Mouse (Mus musculus) retina, adult 2 months (tissue): ENCODE results near the gene Cacna1i.

ENCODE experiments used
- DNase-seq: peaks from one replicate; pipeline ENCODE4 v3.0.0-alpha.2; 2012; ENCODE audit warnings: low read depth, low spot score

Gene Cacna1i

DNA sequence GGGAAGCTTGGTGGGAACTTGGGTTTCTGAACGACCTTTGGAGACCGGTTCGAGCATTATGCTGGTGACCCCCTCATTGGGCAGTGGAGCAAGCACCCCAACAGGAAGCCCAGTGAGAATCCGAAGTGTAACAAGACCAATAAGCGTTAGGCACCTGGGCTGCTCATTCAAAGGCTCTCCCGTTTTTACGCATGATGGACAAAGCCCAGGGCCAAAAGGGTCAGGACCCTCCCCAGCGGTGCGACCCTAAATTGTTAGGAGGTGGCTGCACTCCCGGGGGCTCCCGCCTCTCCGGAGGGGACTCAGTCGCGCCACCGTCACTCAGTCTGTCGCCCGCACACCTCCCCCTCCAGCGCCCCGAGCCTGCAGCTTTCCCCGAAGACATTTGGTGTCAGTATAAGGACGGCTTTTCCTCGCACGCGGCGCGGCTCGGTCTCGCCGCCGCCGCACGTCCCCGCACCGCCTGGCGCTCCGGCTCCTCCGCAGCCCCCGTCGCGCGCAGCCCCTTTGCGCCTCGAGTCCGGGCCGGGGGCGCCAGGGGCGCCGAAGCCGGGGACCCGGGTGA lies at the start of gene Cacna1i:
Gene Cacna1i, plus strand, starts transcription at position 388 of the 565 bp plus-strand sequence.
- DNase-seq: no peak

DNA sequence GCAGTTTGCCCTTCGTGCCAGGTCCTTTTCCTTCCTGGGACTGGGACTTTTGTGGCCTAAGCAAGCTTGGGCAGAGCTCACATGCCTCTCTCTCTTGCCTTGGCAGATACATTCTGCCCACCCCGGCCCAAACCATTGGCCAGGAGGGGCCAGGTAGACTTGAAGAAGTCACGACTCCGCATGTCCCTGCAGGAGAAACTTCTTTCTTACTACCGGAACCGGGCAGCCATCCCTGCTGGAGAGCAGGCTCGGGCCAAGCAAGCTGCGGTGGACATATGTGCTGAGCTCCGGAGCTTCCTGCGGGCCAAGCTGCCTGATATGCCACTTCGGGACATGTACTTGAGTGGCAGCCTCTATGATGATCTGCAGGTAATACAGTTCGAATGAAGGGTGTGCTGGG lies 38.9 kb upstream of the Cacna1i start:
- no peak for DNase-seq

DNA sequence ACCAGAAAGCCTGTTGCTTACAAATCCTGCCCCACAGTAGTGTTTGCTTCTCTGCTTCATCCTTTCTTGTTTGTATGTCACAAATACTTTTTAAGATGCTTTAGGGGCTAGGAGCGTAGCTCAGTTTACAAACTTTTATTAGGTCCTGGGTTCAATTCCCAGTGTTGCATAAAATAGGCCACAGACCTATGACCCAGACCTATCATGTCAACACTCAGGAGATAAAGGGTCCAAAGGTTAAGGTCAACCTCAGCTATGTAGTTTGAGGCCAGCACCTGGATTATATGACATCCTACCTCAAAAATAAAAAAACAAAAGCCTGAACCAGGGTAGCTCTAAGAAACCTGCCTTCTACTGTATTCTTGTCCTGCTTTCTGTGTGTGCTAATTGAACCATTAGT lies 38.4 kb upstream of the Cacna1i start:
- DNase-seq: no peak

DNA sequence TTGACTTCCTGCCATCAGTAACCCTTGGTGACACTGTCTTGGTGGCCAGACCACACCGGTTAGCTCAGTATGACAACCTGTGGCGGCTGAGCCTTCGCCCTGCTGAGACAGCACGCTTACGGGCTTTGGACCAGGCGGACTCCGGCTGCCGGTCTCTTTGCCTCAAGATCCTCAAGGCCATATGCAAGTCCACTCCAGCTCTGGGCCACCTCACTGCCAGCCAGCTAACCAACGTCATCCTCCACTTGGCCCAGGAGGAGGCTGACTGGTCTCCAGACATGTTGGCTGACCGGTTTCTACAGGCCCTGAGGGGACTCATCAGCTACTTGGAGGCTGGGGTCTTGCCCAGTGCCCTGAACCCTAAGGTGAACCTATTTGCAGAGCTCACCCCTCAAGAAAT lies 37.4 kb upstream of the Cacna1i start:
- no peak for DNase-seq

DNA sequence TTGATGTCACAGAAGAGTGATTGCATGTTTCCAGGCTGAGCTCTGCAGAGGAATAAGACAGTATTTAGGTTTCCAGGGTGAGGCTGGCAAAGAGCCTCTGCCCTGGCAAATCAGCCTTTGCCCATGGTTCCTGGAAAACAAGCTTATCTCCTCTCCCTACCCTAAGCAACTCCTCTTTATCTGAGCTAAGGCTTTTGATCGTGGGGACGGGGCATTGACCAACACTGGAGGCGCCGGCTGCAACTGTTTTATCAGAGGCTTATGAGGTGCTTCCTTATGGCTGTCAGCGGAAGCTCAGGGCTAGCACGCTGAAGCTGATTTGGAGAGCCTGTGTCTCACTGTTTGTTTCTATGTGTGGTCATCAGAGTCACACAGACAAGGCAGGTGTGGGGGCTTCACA lies 36.5 kb upstream of the Cacna1i start:
- DNase-seq: no peak

DNA sequence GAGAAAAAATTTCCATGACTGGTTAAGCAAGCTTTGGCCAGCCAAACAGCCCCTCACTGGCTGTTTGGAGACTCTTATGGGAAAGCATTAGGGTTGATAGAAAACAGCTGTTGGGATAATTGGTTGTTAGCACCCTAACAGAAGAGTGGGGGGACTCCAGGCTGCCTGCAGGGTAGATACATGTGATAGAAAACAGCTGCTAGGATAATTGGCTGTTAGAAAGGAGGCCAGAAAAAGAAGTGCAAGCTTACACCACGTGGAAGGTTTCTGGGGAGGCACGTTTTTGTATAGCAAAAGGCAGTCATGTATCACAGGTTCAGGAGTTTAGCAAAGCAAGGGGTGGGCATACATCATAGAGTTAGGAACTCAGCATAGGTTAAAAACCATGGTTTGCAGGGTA lies 33.5 kb upstream of the Cacna1i start:
- no peak for DNase-seq

DNA sequence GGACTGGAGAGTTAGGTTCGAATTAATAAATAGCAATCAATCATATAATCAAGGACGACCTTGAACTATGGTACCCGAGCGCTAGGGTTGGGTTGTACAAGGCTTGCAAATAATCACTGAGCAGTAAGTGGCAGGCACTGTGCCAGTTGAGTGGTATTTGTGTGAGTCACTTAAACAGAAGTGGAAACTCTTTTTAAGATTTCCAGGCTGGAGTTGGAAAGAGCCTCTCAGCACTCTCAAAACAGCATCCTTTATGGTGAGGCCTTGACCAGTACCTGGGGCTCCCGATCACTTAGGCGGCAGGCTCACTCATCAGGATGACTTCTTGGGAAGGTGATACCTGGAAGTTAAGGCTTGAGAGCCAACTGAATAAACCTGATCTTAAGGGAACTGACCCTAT lies 32.8 kb upstream of the Cacna1i start:
- DNase-seq: no peak

DNA sequence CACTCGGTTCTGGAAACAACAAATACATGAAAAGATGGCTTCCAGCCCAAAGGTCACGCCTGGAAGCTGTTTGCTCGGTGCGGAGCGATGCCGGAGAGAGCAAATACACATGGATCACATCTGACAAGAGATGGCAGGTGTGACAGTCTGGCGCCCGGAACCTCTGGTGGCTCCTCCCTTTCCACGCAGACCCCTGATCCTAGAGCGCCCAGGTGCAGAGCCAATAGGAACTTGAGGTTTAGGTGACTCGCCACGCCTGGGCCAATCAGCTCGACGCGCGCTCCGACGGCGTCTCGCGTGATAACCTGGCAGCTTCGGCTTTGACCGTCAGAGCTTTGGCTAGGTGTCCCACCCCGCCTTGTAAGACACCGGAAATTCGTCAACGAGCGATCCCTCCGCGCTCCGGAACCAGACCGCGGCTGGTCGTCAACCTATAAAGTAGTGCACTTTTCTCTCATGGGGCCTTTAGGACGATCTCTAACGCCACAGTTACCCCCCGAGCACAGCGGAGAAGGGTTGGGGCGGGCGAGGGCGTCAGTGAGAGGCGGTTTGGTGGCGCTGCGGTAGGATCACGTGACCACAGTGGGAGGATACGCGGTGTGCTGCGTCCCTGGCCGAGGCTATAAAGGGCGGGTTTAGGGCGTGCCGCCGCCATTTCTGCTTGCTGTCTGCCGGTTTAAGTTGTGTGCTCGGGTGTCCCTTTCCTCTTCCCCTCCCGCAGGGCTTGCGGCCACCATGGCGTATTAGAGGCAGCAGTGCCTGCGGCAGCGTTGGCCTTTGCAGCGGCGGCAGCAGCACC lies 32.0 kb upstream of the Cacna1i start, which contains the start of gene Atf4:
Gene Atf4, plus strand, starts transcription at position 338 of the 799 bp plus-strand sequence.
- DNase-seq: peak; percentile 99

DNA sequence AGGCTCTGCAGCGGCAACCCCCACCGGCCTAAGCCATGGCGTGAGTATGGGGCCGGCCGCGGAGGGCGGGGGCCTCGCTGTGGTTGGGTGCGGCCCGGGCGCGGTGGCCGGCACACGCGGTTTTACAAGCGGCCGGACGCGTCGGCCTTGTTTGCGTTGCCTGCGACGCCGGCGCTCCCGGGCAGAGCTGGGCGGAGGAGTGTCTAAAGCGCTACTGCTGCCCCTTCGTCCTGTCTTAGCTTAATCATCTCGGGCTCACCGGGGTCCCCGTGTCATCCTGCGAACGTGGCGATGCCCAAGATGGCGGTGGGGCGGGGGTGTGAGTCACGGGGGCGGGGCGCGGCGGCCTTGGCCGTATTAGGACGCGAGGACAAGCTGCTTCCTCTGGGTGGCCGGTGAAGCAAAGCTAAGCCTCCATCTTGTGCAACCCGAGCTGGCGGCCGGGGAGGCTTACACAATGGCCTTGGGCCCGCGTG lies 31.4 kb upstream of the Cacna1i start:
- peak; percentile 79 for DNase-seq

DNA sequence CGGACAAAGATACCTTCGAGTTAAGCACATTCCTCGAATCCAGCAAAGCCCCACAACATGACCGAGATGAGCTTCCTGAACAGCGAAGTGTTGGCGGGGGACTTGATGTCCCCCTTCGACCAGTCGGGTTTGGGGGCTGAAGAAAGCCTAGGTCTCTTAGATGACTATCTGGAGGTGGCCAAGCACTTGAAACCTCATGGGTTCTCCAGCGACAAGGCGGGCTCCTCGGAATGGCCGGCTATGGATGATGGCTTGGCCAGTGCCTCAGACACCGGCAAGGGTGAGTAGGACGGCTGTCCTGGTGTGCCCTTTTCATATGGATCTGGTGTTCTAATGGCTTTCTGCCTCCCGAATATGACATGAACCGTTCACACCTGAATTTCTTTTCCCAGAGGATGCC lies 30.8 kb upstream of the Cacna1i start:
- DNase-seq: no peak

DNA sequence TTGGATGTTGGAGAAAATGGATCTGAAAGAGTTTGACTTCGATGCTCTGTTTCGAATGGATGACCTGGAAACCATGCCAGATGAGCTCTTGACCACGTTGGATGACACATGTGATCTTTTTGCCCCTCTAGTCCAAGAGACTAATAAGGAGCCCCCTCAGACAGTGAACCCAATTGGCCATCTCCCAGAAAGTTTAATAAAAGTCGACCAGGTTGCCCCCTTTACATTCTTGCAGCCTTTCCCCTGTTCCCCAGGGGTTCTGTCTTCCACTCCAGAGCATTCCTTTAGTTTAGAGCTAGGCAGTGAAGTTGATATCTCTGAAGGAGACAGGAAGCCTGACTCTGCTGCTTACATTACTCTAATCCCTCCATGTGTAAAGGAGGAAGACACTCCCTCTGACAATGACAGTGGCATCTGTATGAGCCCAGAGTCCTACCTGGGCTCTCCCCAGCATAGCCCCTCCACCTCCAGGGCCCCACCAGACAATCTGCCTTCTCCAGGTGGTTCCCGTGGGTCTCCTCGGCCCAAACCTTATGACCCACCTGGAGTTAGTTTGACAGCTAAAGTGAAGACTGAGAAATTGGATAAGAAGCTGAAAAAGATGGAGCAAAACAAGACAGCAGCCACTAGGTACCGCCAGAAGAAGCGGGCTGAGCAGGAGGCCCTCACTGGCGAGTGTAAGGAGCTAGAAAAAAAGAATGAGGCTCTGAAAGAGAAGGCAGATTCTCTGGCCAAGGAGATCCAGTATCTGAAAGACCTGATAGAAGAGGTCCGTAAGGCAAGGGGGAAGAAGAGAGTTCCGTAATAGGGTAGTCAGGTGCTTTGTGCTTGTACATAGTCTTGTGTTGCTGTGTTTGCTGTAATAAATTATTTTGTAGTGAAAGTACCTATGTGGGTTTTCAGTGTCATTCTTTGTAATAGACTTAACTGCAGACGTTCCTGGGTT lies 30.1 kb upstream of the Cacna1i start:
- DNase-seq: no peak

DNA sequence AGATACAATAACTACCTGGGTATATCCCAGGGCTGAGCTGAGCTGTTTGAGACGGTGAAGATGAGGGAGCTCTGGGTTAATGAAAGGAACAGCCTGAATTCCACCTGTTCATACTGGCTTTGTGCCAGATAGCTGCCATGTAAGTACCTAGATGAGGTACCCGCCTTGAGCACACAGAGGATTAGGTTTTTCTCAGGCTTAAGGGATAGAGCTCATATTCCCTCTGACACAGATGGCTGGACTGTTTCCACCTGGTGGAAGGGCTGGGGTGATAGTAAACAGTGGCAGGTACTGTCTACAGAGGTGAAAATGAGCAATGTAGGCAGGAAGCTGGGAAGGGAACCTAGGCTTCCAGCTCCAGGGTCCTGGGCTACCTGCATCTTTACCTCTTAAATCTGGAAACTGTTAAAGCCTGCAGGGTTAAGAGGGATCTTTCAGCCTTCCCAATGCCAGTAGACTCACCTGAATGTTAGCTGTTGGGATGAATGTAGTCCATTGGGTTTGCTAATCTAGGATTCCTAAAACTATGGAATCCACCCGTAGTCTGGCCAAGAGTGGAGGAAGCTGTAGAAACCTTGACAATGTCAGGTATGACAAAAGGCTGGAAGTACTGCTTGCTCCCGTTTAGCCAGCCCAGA lies 29.3 kb upstream of the Cacna1i start:
- DNase-seq: peak; percentile 68

DNA sequence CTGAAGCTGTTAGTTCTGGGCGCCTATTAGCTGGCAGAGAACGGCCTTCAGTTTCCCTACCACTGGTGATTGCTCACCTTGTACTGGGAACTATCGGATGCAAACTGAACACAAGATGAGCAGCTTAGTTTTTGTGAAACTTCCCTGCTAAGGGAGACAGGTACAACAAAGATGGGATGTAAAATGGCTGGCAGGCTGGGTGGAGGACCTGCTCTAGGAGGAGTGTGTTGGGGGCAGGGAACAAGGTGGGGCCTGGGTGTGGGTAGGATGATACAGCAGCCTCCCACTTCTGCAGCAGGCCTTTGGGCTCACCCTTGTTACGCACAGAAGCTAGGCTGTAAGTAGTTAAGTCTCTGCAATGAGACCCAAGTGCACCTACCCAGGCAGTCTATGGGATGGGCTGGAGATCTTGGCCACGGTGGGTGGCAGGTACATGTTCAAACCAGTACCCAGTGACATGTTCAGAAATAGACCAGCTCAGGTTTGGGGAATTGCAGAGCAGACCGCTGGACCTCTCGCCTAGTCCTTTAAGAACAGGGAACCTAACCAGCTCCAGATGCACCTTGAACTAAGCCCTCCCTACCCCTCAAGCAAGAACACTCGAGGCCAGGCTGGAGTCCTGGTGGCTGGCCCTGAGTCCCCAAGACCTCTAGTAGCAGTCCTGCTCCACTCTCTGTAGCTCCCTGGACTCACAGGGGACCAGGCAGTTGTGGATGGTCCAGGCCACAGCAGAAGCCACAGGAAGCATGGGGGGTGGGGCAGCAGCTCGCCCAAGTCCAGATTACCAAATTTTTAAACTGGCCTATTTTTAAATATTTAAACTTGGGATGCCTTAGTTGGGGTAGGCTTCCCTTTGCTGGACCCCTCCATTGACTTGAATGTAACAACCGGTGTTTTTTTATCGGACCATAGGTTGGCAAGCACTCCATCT lies 28.5 kb upstream of the Cacna1i start:
- DNase-seq: no peak

DNA sequence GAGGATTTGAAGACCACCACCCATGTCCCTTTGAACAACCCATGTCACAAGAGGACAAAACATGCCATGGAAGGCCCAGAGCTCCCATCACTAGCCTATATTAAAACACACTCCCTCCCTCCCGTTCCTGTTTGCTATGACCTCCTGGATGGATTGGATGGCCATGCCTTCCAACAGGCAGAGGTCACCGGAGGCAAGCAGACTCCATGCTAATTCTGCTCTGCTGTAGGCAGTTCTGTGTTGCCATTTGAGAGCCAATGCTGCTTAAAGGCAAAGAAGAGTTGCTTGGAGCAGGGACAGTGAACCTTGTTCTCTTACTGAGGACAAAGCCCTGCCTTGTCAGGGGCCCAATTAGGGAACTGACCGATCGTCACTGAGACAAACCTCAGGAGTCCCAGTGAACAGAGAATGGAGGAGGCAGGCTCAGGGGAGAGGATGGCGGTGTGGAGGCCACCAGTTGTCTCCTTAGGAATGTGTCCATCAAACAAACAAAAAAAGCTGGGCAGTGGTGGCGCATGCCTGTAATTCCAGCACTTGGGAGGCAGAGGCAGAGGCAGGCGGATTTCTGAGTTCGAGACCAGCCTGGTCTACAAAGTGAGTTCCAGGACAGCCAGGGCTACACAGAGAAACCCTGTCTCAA lies 27.5 kb upstream of the Cacna1i start:
- no peak for DNase-seq

DNA sequence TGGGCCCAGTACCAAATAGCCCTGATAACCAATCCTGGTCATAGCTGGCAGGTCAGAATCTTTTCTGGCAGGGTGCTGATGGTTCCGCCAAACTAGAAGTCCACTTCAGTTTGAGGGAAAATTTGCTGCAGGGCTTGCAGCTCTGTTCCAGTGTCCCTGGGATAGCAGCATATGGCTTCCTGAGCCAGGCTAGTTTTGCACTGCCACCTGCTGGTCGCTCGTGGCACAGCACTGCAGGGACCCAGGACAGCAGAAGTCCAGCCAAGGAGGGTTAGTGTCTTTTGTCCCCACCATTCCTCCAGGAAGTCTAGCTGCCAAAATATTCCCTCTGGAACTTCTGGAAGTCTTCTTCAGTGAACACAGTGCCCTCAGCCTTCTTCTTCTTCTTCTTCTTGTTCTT lies 26.4 kb upstream of the Cacna1i start:
- peak; percentile 55 for DNase-seq

DNA sequence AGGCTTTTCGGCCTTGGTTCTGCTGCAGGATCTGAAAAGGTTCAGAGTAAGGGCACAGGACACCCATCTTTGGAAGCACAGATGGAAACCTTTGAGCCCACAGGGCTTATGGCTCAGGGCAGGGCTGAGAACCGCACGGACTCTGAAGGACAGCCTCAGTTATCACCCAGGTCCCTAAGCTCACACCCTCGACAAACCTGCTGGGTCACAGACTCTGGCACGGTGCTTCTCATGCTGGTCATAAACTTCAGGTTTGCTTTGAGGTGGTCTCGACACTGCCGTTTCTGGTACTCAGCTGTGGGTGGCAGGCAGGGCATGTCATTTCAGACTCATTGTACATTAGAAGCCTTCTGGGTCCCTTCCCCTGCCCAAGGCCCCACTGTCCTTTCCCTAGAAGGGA lies 25.9 kb upstream of the Cacna1i start:
- DNase-seq: no peak

DNA sequence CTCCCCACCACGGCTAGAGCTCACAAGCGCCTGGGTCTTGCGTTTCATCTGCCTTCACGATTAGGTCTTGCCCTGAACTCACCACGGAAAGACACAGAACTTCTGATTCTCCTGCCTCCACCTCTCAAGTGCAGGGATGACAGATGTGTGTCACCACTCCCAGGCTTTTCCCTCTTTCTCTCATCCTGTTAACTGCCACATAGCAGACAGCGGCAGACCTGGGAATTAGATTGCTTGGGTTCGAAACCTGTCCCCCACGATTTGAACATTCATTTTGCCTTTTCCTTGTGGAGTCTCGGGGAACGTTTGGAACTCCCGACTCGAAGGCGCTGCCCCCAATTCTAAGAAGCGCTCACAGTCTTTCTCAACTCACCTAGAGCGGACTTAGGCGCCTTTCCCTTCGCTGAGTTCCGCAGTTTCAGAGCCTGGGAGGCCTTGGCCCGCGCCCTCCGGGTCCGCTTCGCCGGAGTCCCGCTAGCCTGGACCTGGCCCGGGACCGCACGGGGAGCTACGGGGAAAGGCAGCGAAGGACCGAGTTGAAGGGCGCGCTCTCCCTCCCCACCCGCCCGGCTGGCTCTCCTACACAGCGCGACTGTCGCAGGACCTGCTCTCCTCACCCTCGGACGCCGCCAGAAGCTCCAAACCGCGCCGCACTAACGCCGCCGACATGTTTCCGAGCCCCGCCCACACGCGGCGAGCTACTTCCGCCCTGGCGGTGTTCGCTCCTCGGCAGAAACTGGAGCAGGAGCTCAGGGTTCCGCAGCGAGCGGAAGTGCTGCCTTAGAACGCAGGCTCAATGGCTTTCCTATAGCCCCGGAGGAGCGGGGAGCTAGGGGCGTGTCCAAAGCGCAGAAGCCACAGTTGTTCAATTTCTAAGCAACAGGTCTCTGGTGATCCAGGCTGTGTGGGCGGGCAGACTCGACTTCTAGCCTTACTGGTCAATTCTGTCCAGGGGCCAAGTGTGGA lies 23.1 kb upstream of the Cacna1i start, which contains the start of gene Rps19bp1:
Gene Rps19bp1, minus strand, starts transcription at position 706 of the 966 bp plus-strand sequence.
- peak; percentile 80 for DNase-seq

DNA sequence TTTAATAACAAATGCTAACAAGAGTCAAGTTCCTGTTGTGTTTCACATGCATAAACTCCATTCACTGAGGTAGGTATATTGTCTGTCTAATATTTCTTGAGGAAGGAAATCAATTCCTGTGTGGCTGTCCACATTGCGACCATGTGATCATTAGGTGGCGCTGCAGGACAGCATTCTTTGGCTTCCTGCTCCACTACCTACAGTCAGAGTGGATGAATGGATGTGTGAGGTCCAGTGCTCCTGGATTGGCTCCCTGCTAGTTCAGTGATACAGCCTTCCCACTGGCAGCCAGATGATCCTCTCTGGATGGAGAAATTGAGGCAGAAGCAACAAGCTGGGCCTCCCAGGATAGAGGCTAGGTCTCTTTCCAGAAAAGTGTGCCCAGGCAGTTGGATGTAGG lies 20.8 kb upstream of the Cacna1i start:
- peak; percentile 67 for DNase-seq
